Comparison of ENCODE assay signal across 8 mouse cellular contexts in the genomic region with DNA sequence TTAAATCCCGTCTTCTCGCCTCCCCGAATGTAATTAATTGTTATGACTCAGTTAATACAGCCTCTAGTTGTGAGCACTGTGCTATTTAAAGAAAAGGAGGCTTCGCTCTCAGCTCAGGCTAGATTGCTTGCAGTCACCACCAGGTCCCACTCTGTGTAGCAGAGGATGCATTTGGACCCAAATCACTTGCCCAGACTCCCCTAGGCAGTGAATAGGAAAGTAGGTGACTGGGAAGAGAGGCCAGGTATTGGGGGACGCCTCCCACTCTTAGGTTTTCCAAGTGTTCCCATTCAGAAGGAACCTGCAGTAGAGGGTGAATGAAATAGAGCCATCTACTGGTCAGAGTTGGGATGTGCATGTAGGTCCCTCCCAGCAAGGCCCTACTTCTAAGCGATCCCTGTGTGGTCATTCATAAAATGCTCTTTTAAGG.
DNase-seq lines count a peak whose midpoint lies in the region; ATAC-seq lines count a peak whose summit lies in the region.

No protein-coding gene starts in this region.

- no peak overlapping the region for H3K4me2 ChIP-seq in heart, embryonic 12.5 days
- H3K4me2 ChIP-seq in hindbrain, embryonic 13.5 days: 0 out of 2 replicates have a peak overlapping the region, but pooled peaks have one; percentile 17

- no peaks in the 10 kb centered on the region for H3K36me3 ChIP-seq in heart, embryonic 12.5 days
- H3K36me3 ChIP-seq in hindbrain, embryonic 13.5 days: no peaks in the 10 kb centered on the region
- H3K36me3 ChIP-seq in midbrain, embryonic 10.5 days: no peaks in the 10 kb centered on the region

- no peak overlapping the region for H3K27ac ChIP-seq in heart, embryonic 12.5 days (ENCODE audit: poor library complexity, severe bottlenecking)
- peak overlapping the region; percentile 48 for H3K27ac ChIP-seq in hindbrain, embryonic 13.5 days
- H3K27ac ChIP-seq in midbrain, embryonic 10.5 days (replicated peaks): no peak overlapping the region

- 28% methylated on average over 6 of the region's 6 CpGs for WGBS in heart, embryonic 12.5 days
- 30% methylated on average over 6 of the region's 6 CpGs for WGBS in hindbrain, embryonic 13.5 days
- 34% methylated on average over 6 of the region's 6 CpGs for WGBS in midbrain, embryonic 10.5 days

- no peak overlapping the region for H3K9ac ChIP-seq in heart, embryonic 12.5 days
- H3K9ac ChIP-seq in hindbrain, embryonic 13.5 days: no peak overlapping the region

- no peaks in the 10 kb centered on the region for H3K9me3 ChIP-seq in heart, embryonic 12.5 days (replicated peaks)
- no peaks in the 10 kb centered on the region for H3K9me3 ChIP-seq in hindbrain, embryonic 13.5 days
- no peaks in the 10 kb centered on the region for H3K9me3 ChIP-seq in midbrain, embryonic 10.5 days (replicated peaks)

- H3K27me3 ChIP-seq in heart, embryonic 12.5 days (replicated peaks): 0 out of 2 replicates have a peak, but pooled peaks cover 8% of the 10 kb centered on the region
- H3K27me3 ChIP-seq in hindbrain, embryonic 13.5 days: no peaks in the 10 kb centered on the region
- peaks cover 31% of the 10 kb centered on the region for H3K27me3 ChIP-seq in midbrain, embryonic 10.5 days (ENCODE audit: low read depth, poor library complexity, severe bottlenecking)

- H3K4me3 ChIP-seq in heart, embryonic 12.5 days: no peak overlapping the region
- no peak overlapping the region for H3K4me3 ChIP-seq in hindbrain, embryonic 13.5 days
- H3K4me3 ChIP-seq in midbrain, embryonic 10.5 days: no peak overlapping the region

- peak; percentile 87 for DNase-seq in heart, adult 11 months
- DNase-seq in adrenal gland, postnatal 14 days: peak; percentile 61
- DNase-seq in fibroblast of lung, adult 2 months (ENCODE audit: low read depth): peak; percentile 39
- peak; percentile 64 to 75 for DNase-seq in layer of hippocampus, postnatal 36 days
- DNase-seq in midbrain, embryonic 10.5 days (ENCODE audit: low spot score): peak; percentile 56
- peak; percentile 33 for DNase-seq in skeletal muscle tissue, adult 2 months (ENCODE audit: low read depth, low spot score)

- 0 out of 2 replicates have a peak, but pooled peaks cover 2% of the 10 kb centered on the region for H3K4me1 ChIP-seq in heart, embryonic 12.5 days (replicated peaks)
- peaks cover 38% of the 10 kb centered on the region for H3K4me1 ChIP-seq in hindbrain, embryonic 13.5 days (replicated peaks)
- peaks cover 15% of the 10 kb centered on the region for H3K4me1 ChIP-seq in midbrain, embryonic 10.5 days

- ATAC-seq in heart, embryonic 12.5 days (ENCODE audit: insufficient number of reproducible peaks, low FRiP score): no peak; the same call in 1 of the 2 replicates
- 0 out of 2 replicates have a peak, but pooled peaks have one; percentile 29 for ATAC-seq in hindbrain, embryonic 13.5 days (ENCODE audit: low FRiP score)

Comparison
In these comparisons a context has a peak if more than half of its experiments do, and no peak if none do; other contexts are left out.
1. DNase-seq: peak in every context shown above with its lines; median percentile 87 in heart, adult 11 months; 70 in layer of hippocampus, postnatal 36 days; 61 in adrenal gland, postnatal 14 days; 56 in midbrain, embryonic 10.5 days; 39 in fibroblast of lung, adult 2 months; 33 in skeletal muscle tissue, adult 2 months.